ENCODE assay signal across 7 mouse cellular contexts in the genomic region with DNA sequence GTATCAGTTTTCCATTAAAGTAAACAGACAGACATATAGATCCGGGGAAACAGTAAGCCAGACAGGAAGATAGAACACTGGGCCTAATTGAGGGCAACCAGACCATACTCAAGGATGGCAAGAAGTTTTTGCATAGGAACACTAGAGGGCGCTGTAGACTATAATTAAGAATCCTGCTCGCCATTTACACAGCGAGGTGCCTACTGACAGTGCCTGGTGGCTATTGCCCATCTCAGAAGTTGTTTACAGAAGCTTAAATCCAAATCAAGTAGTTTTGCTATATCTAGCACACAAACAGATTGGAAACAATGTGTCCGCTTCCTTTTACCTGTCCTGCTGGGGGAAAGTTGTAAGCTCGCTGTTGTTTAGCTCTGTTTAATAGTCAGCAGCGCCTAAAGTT. TPM values are rescaled to one million over a fixed set of nuclear protein-coding genes. Genes with fewer than 3 reads are reported as not detected.
DNase-seq lines count a peak whose midpoint lies in the region; ATAC-seq and TF ChIP-seq lines count a peak whose summit lies in the region.

No protein-coding gene starts in this region.

- no peak for TF ChIP-seq POLR2A in liver, adult 2 months (IDR thresholded peaks at IDR 0.05; ENCODE audit: extremely low read depth, insufficient read depth, low read length)

- DNase-seq in spleen, adult 12 weeks (ENCODE audit: low spot score) = peak; percentile 4
- no peak for DNase-seq in spleen, postnatal 4 days (ENCODE audit: low spot score in 2 of 2)
- DNase-seq in adrenal gland, postnatal 36 days = peak; percentile 21 to 41
- DNase-seq in embryo, embryonic 9.5 days (ENCODE audit: extremely low spot score) = peak; percentile 67
- peak; percentile 93 for DNase-seq in hindbrain, embryonic 14.5 days (ENCODE audit: low spot score)
- peak; percentile 69 for DNase-seq in liver, adult 2 months (ENCODE audit: extremely low read depth, low read depth, low spot score)

- no peak overlapping the region for H3K4me2 ChIP-seq in hindbrain, embryonic 14.5 days (replicated peaks)
- no peak overlapping the region for H3K4me2 ChIP-seq in neural tube, embryonic 15.5 days

- peak; percentile 57 for TF ChIP-seq CTCF in liver, adult 2 months (IDR thresholded peaks at IDR 0.05; ENCODE audit: low read depth, low read length)

- ATAC-seq in hindbrain, embryonic 14.5 days (ENCODE audit: low FRiP score) = 0 out of 2 replicates have a peak, but pooled peaks have one; percentile 55
- 0 out of 2 replicates have a peak, but pooled peaks have one; percentile 65 for ATAC-seq in neural tube, embryonic 15.5 days (ENCODE audit: low FRiP score)

- H3K4me1 ChIP-seq in hindbrain, embryonic 14.5 days (replicated peaks; ENCODE audit: control insufficient read depth, insufficient read depth, low read length) = no peaks in the 10 kb centered on the region
- peaks cover 12% of the 10 kb centered on the region for H3K4me1 ChIP-seq in liver, adult 2 months (ENCODE audit: control insufficient read depth, insufficient read depth, low read length)
- H3K4me1 ChIP-seq in neural tube, embryonic 15.5 days = peaks cover 3% of the 10 kb centered on the region; the same call in 1 of the 2 replicates

- no peak overlapping the region for H3K9ac ChIP-seq in hindbrain, embryonic 14.5 days
- H3K9ac ChIP-seq in liver, adult 2 months (ENCODE audit: low read depth, low read length) = no peak overlapping the region
- H3K9ac ChIP-seq in neural tube, embryonic 15.5 days (replicated peaks) = no peak overlapping the region

- H3K4me3 ChIP-seq in hindbrain, embryonic 14.5 days (replicated peaks; ENCODE audit: low read length) = no peak overlapping the region
- no peak overlapping the region for H3K4me3 ChIP-seq in liver, adult 2 months (ENCODE audit: insufficient read depth, low read depth, low read length)
- no peak overlapping the region for H3K4me3 ChIP-seq in neural tube, embryonic 15.5 days (replicated peaks)

- peaks cover 6% of the 10 kb centered on the region; the same call in 1 of the 2 replicates for H3K79me2 ChIP-seq in liver, adult 2 months (ENCODE audit: control insufficient read depth, insufficient read depth, low read length)

- H3K27ac ChIP-seq in hindbrain, embryonic 14.5 days = no peak overlapping the region
- H3K27ac ChIP-seq in liver, adult 2 months (replicated peaks; ENCODE audit: insufficient read depth, low read depth, low read length) = no peak overlapping the region
- H3K27ac ChIP-seq in neural tube, embryonic 15.5 days (replicated peaks) = no peak overlapping the region

- H3K27me3 ChIP-seq in hindbrain, embryonic 14.5 days (ENCODE audit: control insufficient read depth, insufficient read depth, low read length) = no peaks in the 10 kb centered on the region
- no peaks in the 10 kb centered on the region for H3K27me3 ChIP-seq in liver, adult 2 months (ENCODE audit: control insufficient read depth, insufficient read depth, low read length)
- no peaks in the 10 kb centered on the region for H3K27me3 ChIP-seq in neural tube, embryonic 15.5 days (replicated peaks)

- no peaks in the 10 kb centered on the region for H3K36me3 ChIP-seq in hindbrain, embryonic 14.5 days (replicated peaks; ENCODE audit: control insufficient read depth, insufficient read depth)
- no peaks in the 10 kb centered on the region for H3K36me3 ChIP-seq in liver, adult 2 months (ENCODE audit: control insufficient read depth, insufficient read depth, low read length)
- no peaks in the 10 kb centered on the region for H3K36me3 ChIP-seq in neural tube, embryonic 15.5 days

- H3K9me3 ChIP-seq in hindbrain, embryonic 14.5 days (ENCODE audit: control insufficient read depth, low read length) = no peaks in the 10 kb centered on the region
- H3K9me3 ChIP-seq in neural tube, embryonic 15.5 days (replicated peaks) = no peaks in the 10 kb centered on the region

- WGBS in hindbrain, embryonic 14.5 days = 32% methylated on average over 7 of the region's 7 CpGs
- WGBS in liver, adult 2 months = 38% methylated on average over 7 of the region's 7 CpGs
- WGBS in neural tube, embryonic 15.5 days = 36% methylated on average over 7 of the region's 7 CpGs

RNA-seq across cellular contexts. Expression of a gene that starts 29.9 kb away (rescaled TPM):
- 1 to 10 TPM; 4.2 to 5.2 TPM for total RNA-seq in adrenal gland, postnatal 36 days (2021)
- polyA plus RNA-seq in hindbrain, embryonic 14.5 days (2014; fragmentation: Nextera tagmentation; extraction: Ambion mirVana) = 1.4 and 1.7 TPM in 2 replicates
- total RNA-seq in liver, adult 2 months (2014; rRNA removed) = 19.4 and 19.7 TPM in 2 replicates
- polyA plus RNA-seq in liver, adult 2 months (2012; rRNA removed) = 18.8 and 20.2 TPM in 2 replicates
- 1.1 and 1.2 TPM in 2 replicates for polyA plus RNA-seq in neural tube, embryonic 15.5 days (2015; fragmentation: Nextera tagmentation; extraction: Ambion mirVana)

RNA-seq across cellular contexts. Expression of a gene that starts 46.4 kb away (rescaled TPM):
- total RNA-seq in adrenal gland, postnatal 36 days (2021) = 10 to 100 TPM; 62.7 to 71.1 TPM
- 97.3 and 98.4 TPM in 2 replicates for polyA plus RNA-seq in hindbrain, embryonic 14.5 days (2014; fragmentation: Nextera tagmentation; extraction: Ambion mirVana)
- 24.8 and 27.7 TPM in 2 replicates for total RNA-seq in liver, adult 2 months (2014; rRNA removed)
- polyA plus RNA-seq in liver, adult 2 months (2012; rRNA removed) = 14.1 and 15.5 TPM in 2 replicates
- 107 and 142 TPM in 2 replicates for polyA plus RNA-seq in neural tube, embryonic 15.5 days (2015; fragmentation: Nextera tagmentation; extraction: Ambion mirVana)

Comparison
In these comparisons a context has a peak if more than half of its experiments do, and no peak if none do; other contexts are left out.
1. DNase-seq: peak in spleen, adult 12 weeks (single experiment), adrenal gland, postnatal 36 days (2 of 2), embryo, embryonic 9.5 days (single experiment), hindbrain, embryonic 14.5 days (single experiment) and liver, adult 2 months (single experiment); none in spleen, postnatal 4 days (0 of 2).